Mouse (Mus musculus) gastrocnemius, postnatal 36 days (tissue): ENCODE measurements around the gene Arfgap3. TPM values are rescaled to one million over a fixed set of nuclear protein-coding genes. Genes with fewer than 3 reads are reported as not detected.
"Not testable (repeated sequence)": the region's sequence is repeated elsewhere in the genome, so short reads cannot be mapped to it uniquely, and the experiment has no call there.

Source experiments
- DNase-seq, 2 experiments: peaks; one replicate each; pipeline ENCODE4 v3.0.0; 2022
- intact Hi-C: fragments of 180-260 bp; cut with DNase I; formaldehyde crosslinking; loops from one replicate; pipeline ENCODE4 v1.15.1; 2025
- total RNA-seq, 2 experiments: library from RNA; stranded (reverse); gene quantifications; 2 replicates each; pipeline ENCODE4 v1.2.3; 2021

The Arfgap3 gene
- total RNA-seq, 2 experiments from 2014 or later: 5.7 to 6.1 TPM

DNA sequence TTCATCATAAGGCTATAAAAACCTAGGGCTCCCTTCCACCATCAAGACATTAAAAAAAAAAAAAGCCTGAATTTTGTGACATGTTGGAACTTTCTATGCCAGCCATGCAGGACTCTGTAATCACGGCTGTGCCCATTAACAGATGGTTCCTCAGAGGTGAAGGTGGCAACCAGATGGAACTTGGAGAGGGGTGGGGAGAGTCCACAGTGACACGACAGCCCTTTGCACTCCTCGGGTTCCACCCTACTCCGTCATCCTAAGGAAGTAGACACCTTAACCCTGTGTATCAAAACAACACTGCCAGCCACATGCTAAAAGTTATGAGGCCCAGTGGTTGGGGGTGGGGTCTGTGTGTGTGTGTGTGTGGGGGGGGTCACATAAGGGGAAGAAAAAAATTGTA, 1.3 kb downstream of the Arfgap3 start:
- intact Hi-C loops: no loop called here
- no peak for DNase-seq

DNA sequence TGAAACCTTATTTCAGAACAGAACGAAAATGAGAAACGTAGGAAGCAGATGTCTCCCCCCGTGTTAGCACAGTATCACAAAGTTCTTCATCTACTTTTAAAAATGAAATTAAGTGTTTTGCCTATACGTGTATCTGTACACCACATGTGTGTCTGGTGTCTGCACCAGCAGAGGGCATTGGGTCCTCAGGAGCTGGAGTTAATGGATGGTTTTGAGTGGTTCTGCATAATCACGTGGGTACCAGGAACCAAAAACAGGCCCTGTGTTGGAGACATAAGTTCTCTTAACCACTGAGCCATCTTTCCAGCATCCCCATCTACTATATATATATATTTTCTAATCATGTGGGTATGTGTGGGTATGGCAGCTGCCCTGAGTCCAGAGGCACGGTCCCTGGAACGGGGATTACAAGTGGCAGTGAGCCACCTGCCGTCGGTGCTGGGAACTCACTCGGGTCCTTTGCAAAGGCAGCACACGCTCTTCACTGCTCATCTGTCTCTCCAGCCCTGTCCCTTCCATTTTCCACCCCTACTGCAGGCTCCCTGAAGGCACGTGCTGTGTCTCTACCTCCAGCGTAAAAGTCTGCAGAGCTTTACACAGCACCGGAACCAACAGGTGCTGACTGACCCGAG, 4.0 kb downstream of the Arfgap3 start:
- no peak for DNase-seq
- intact Hi-C loops: no loop called here

DNA sequence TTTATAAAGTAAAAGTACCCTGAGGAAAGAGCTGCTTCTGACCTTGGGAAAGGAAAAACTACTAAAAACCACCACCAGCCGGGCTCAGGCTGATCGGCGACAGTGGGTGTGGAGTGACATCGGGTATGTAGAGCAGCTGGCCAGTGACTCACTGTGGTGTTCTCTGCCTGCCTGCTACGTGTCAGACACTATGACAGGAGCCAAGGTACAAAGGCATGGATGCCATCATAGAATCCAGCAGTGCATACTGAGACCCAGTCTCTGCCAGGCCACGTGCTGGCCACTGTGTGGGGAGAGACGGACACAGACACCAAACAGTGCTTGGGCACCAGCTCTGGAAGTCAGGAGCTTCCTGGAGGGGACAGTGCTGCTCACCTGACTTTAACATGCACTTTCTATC, 5.1 kb downstream of the Arfgap3 start:
- intact Hi-C loops: no loop called here
- no peak for DNase-seq

DNA sequence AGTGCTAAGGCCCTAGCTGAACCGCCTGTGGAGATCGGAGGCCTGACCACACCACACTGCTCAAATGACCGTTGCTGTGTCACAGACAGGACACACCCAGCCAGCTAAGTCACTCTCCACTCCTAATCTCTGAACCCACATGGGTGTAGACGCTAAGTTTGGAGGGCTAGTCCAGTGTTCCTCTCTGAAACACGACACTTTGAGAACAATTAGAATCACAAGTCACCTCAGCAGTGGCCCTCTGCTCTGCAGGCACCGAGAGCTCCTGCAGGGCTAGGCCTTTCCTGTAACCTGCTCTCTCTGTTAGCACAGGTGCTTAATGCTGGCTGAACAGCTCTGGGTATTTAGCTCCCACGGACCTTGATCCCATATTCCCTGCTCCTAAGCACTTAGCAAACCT, 5.9 kb downstream of the Arfgap3 start:
- DNase-seq: no peak
- intact Hi-C loops: no loop called here

DNA sequence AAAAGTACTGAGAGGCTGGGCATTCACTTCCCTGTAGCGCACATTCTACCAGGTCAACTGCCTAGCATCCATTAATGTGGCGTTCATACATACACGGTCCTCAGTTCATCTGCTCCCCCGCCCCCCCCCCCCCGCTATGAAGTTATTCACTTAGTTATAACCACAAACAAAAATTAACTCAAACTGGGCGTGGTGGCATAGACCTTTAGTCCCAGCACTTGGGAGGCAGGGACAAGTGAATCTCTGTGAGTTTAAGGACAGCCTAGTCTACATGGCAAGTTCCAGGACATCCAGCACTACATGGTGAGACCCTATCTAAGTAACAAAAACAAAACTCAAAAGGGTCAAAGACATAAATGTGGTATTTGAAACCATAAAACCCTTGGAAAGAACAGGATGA, 11.1 kb downstream of the Arfgap3 start:
- DNase-seq: no peak
- intact Hi-C loops: no loop called here

DNA sequence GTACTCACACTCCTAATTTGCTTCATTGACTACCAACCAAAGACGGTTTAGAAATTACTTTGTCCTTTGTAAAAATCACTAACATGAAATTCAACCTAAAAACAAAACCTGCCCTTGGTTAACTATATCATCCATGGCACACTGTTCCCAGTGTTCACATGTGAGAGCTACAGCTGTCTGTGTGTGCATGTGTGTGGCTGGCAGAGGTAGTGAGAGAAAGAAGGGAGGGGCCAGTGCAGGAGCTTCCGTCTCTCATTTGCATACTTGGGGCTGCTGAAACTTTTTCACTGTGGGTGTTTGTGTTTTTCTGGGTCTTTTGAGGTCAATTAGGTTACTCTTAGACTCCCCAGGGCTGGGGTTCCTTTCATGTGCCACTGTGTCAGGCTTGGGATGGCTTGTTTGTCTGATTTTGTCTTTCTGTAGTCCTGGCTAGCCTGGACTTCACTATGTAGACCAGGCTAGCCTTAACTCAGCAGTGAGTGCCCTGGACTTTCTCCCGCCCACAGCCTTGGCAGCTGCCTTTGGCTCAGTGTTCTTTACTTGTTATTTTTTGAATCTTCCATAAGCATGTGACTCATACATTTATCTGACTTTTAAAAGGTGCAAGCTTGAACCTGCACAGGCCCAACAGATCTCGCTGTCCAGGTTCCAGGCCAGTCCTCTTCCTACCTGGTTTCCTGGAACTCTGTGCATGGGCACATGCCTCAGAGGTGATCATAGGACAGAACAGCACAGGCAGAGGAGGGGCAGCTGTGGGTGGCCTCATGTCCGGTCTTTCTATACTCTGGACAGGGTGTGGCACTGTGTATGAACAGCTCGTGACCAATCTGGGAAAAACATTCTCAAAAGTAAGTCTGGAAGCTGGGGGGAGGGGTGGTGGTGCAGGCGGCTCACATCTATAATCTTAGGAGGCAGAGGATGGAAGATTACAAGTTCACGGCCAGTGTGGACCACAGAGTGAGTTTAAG, 11.9 kb downstream of the Arfgap3 start:
- no peak for DNase-seq
- intact Hi-C loops: no loop called here

DNA sequence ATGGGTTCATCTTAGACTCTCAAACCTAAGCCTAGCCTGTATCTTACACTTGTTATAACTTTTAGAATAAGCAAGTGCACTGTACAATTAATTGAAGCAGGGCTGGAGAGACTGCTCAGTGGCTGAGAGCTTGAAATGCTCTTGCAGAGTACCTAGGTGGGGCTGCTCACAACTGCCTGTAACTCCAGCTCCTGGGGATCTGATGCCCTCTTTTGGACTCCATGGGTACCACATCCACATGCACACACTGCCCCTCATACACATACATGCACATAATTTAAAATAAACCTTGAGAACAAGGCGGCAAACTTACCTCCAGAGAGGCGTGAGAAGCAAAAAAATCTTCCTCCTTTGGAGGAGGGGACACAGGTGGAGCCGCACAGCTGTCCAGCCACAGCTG, 17.7 kb downstream of the Arfgap3 start:
- intact Hi-C loops: no loop called here
- DNase-seq: no peak

DNA sequence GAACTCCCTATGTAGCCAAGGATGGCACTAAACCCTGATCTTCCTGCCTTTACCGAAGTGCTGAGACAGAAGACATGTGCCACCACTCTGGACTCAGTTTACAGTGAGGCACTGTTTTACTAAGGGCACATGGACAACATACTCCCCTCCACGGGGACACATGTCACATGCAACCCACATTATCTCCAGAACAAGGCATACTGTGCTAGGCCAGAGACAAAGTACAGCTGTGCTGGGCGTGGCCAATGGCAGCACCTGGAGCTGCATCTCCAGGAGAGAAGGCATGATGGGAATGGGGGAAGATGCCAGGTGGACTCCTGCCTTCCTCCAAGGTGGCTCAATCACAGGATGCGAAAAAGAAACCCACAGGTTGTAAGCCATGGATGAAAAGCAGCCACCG, 21.1 kb downstream of the Arfgap3 start:
- DNase-seq: no peak
- intact Hi-C loops: no loop called here

DNA sequence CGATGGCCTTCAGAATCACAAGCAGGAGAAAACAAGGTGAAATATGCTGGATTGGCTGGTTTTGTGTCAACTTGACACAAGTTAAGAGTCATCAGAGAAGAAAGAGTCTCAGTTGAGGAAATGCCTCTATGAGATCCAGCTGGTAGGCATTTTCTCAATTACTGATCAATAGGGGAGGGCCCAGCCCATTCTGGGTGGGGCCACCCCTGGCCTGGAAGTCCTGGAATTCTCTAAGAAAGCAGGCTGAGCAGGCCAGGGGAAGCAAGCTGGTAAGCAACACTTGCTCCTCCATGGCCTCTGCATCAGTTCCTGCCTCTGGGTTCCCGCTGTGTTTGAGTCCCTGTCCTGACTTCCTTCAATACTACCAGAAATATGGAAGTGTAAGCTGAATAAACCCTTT, 27.0 kb downstream of the Arfgap3 start:
- intact Hi-C loops: no loop called here
- DNase-seq: no peak

DNA sequence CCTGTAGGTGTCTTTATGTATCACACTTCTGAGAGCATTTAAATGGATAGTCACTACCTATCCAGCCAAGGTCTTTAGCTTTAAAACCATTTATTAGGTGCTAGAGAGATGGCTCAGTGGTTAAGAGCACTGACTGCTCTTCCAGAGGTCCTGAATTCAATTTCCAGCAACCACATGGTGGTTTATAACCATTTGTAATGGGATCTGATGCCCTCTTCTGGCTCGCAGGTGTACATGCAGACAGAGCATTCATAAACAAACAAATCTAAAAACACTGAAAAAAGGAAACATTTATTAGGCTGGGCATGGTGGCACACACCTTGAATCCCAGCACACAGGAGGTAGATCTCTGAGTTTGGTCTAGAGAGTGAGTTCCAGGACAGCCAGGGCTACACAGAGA, 35.1 kb downstream of the Arfgap3 start:
- intact Hi-C loops: no loop called here
- no peak for DNase-seq

DNA sequence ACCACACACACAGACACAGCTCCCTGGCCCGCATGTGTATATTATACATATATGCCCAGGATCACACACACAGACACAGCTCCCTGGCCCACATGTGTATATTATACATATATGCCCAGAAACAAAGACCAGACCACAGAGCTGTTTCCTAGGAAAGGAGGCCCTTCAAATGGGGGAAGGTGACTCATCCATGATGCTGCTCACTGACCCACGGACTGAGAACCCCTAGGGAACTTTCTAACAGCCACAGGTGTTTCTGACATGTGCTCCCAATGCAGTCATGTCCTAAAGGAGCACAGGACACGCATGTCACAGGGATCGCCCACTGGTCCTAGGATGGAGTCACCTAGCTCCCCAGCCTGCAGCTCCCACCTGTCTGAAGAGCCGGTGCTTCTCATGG, 40.2 kb downstream of the Arfgap3 start:
- DNase-seq: no peak
- intact Hi-C loops: no loop called here

DNA sequence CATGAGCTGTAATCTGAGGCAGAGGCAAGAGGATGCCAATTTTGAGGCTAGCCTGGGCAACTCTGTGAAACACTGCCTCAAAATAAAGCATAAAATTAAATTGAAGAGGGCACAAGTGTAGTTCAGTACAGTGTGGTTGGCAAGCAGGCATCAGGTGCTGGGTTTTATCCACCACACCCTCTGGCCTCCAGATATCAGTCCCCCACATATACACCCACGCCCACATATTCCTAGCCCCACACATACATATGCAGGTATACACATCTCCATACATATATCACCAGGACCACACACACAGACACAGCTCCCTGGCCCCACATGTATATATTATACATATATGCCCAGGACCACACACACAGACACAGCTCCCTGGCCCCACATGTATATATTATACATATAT, 41.3 kb downstream of the Arfgap3 start:
- DNase-seq, intact Hi-C loops: not testable (repeated sequence)

DNA sequence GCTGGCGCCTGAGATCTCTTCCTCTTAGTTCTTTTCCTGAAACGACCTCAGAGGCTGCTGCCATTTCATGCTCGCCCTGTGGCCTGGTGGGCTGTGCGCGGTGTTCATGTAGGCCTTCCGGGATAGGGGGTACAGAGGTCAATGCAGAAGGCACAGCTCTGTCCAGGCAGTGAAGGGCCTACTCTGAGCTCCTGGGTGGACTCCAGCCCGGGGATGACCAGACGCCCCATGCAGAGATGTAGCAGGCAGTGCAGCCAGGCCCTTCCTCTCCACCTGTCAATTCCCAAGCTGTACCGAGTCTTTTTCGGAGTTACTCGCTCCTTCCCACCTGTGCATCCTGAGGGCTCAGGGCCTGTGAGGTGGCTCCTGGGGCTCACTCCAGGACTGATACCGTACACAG, 43.9 kb downstream of the Arfgap3 start:
- no peak for DNase-seq
- intact Hi-C loops: no loop called here

DNA sequence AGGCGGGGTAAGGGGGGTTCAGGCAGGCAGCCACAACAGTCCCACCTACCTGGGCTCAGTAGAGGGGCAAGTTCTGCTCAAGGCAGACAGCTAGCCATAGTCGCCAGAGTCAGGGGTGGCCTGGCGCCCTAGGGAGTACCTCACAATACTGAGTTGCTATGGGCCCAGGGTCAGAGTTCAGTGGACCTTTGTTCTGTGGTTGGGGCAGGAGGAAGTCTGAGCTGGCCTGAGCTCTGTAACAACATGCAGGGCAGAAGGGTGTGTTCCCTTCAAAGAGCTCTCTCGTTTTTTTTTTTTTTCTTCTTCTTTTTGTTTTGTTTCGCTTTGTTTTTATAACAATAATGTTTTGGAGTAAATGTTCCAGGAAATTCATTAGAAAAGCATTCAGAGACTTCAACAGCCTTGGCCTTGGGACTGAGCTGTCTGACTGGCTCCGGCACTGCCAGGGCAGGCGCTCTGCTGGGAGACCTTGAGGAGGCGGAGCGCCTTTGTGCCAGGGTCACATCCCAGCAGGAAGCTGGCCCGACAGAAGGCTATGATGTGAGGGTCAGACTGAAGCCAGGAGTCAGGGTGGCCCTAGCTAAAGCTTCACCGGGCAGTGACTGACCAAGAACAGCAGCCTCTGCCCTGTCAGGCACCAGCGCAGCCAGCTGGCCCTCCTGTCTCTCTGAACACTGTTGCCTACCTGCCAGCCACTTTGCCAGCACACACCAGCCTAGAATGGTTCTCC, 44.7 kb downstream of the Arfgap3 start:
- intact Hi-C loops: no loop called here
- DNase-seq: peak in 1 of 2 experiments; percentile 33

DNA sequence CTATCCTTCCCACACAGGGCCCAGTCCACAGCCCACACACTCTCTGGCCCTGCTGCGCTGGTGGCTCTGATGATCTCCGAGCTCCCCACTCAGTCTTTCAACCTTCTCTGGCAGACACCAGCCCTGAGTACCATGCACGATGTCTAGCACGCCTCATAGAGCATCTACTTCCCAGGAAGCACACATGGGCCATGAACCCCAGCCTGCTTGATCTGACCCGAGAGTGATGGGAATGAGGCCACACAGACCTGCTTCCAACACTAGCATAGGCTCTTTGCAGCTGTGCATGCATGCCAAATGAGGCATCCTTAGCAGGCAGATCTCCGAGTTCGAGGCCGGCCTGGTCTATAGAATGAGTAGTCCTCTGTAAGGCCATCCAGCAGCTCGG, 45.2 kb downstream of the Arfgap3 start:
- DNase-seq: no peak
- intact Hi-C loops: no loop called here

DNA sequence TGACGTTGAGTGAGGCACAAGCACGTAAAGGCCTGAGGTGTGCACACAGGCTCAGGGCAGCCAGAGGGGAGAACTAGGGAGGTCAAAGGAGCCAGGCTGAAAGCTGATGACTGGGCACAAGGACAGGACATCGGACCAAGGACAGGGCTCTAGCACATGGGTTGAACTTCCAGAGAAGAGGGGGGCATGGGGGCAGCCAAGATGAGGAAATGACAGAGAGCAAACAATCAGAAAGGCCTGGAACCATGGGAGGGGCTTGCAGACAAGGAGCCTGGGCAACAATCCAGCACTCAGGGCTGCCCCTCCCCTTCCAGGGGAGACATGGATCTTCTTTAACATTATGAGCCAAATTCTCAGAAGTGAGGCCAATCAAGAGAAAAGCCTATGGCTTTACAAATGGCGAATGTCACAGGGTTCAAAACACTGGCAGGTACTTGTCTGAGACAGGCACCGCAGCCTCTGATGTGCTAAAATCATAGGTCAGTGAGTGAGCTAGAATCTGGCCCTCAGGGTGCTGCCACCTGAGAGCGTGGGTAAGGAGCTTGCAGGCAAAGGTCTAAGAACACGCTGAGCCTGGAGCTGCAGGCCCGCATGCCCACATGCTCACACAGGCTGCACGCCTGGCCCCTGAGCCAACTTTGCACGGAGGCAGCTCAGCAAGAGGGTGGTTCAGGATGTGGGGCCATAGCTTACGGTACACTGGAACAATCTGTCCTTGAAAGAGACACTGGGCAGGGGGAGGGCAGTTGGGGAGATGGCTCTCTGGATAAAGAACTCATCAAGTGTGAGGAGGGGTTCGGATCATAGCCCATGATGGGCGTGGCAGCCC, 46.2 kb downstream of the Arfgap3 start:
- intact Hi-C loops: no loop called here
- no peak for DNase-seq

DNA sequence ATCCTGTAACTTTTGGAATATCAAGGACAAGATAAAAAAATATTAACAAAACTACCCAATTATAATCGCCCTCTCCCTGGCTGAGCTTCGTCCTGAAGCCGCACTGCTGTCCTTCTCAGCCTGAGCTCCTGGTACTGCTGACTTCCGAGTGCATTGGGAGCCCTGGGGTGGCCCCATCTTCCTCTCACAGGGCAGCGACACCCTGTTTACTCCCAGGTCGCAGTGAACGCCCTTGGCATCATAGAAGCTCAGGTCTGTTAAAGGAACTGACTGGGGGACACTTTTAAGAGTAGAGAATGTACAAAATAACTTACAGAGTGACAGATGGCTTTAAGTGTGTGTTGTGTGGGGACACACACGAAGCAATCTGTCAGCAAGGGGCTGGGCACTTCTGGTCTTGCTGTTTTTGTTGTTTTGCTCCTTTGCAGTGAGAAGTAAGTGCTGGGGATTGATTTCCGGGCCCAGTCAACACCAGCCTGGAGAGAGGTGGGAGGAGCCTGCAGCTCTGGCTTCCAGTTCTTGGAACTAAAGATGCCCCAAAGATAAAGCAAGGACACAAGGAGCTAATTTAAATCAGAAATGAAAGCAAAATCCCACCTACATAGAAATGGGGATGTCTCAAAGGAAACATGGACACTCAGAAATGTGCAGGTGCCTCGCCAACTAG, 50.0 kb downstream of the Arfgap3 start:
- no peak for DNase-seq
- intact Hi-C loops: no loop called here

DNA sequence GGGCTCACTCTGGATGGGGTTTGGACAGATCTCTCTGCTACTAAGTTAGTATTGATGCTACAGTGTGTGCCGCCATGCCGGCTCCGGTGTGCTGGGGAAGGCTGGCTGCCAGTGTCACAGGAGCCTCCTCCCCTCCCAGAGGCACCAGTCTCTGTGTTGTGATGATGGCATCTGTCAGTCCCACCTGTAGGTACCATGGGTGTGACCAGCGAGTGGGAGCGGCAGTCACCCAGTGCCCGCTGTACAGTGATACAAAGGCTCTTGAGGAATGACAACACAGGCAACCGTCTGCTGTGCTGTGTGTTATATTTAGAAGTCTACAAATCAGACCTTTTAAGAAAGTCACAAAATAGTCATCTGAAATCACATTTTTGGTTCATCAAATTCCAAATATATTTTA, 50.6 kb downstream of the Arfgap3 start:
- DNase-seq: no peak
- intact Hi-C loops: no loop called here

DNA sequence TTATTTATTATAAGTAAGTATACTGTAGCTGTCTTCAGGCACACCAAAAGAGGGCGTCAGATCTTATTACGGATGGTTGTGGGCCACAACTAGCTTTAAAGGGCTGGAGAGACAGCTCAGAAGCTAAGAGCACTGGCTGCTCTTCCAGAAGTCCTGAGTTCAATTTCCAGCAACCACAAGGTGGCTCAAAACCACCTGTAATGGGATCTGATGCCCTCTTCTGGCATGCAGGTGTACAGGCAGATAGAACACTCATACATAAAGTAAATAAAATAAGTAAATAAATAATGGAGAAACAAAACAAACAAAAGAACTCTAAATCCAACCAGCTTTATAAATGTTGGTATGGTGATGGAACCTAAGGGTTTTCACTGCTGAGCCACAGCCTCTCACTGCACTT, 51.2 kb downstream of the Arfgap3 start:
- intact Hi-C loops: no loop called here
- DNase-seq: no peak

DNA sequence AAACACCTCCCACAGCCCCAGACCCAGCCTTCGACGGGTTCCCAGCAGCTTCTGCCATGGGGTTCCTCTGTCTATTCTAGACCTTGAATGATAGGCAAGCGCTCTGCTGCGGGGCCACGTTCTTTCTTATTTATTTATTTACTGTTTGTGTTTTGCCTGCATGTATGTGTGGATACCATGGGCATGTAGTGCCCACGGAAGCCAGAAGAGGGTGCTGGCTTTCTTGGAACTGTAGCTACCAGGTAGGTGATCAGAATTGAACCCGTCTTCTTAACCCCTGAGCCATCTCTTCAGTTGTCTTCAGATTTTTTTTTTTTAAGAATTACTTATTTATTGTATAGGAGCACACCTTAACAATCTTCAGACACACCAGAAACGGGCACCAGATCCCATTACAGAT, 51.7 kb downstream of the Arfgap3 start:
- intact Hi-C loops: no loop called here

More for the DNA sequence above, 51.7 kb downstream of the Arfgap3 start:
- DNase-seq: no peak
